Mouse (Mus musculus) lung, embryonic 14.5 days (tissue): ENCODE data around the gene Krtap1-5. TPM values are rescaled to one million over a fixed set of nuclear protein-coding genes. Genes with fewer than 3 reads are reported as not detected.

ENCODE experiments used
- ATAC-seq: fragments of 200-750 bp; cut with Nextera tagmentation; 2 replicates; pipeline ENCODE4 v1.8.0; 2017; ENCODE audit warnings: mild to moderate bottlenecking, moderate TSS enrichment, moderate library complexity; ENCODE audit not compliant: insufficient read depth
- DNase-seq: peaks from one replicate; pipeline ENCODE4 v3.0.0-alpha.2; 2015
- H3K27ac ChIP-seq: fragments of 300-500 bp; sonication (generic); 2 replicates; pipeline ENCODE4 v1.5.1; 2014; ENCODE audit warnings: low read depth, mild to moderate bottlenecking, moderate library complexity
- H3K27me3 ChIP-seq: fragments of 300-500 bp; sonication (generic); 2 replicates; pipeline ENCODE4 v1.6.1; 2014; ENCODE audit warnings: low read length, control low read depth; ENCODE audit not compliant: insufficient read depth
- H3K36me3 ChIP-seq: fragments of 300-500 bp; sonication (generic); 2 replicates; pipeline ENCODE4 v1.6.1; 2014; ENCODE audit warnings: control low read depth; ENCODE audit not compliant: insufficient read depth
- H3K4me1 ChIP-seq: fragments of 300-500 bp; sonication (generic); 2 replicates; pipeline ENCODE4 v1.6.1; 2014; ENCODE audit warnings: antibody characterized with exemption, control low read depth; ENCODE audit not compliant: insufficient read depth
- H3K4me2 ChIP-seq: fragments of 300-500 bp; sonication (generic); 2 replicates; pipeline ENCODE4 v1.6.1; 2014; ENCODE audit warnings: mild to moderate bottlenecking
- H3K4me3 ChIP-seq: fragments of 300-500 bp; sonication (generic); 2 replicates; pipeline ENCODE4 v1.5.1; 2014; ENCODE audit warnings: low read depth, low read length
- H3K9ac ChIP-seq: fragments of 300-500 bp; sonication (generic); 2 replicates; pipeline ENCODE4 v1.6.1; 2014
- H3K9me3 ChIP-seq: fragments of 300-500 bp; sonication (generic); 2 replicates; pipeline ENCODE4 v1.6.1; 2016; ENCODE audit warnings: low read depth, low read length, control low read depth
- CTCF ChIP-seq: IDR thresholded peaks from 2 replicates; pipeline ENCODE4 v1.5.1; 2016; ENCODE audit warnings: antibody characterized with exemption, low read depth
- WGBS: fragments of 180-500 bp; shearing (Covaris S2); extraction: QIAGEN DNeasy Blood & Tissue Kit; methylation state at CpG from one replicate; pipeline ENCODE4 v1.1.7; 2014; 5-methylcytosine and 5-hydroxymethylcytosine counted together
- polyA plus RNA-seq: library from polyadenylated mRNA; unstranded; fragments of >200 nt; fragmentation: Nextera tagmentation; extraction: Ambion mirVana; gene quantifications from 2 replicates; pipeline ENCODE4 v1.2.1, GENCODE M21; 2014

Gene Krtap1-5
- polyA plus RNA-seq, 1 experiment from 2014 or later = not detected

GRCm38 (mm10) chr11:99590981-99591380, 10.2 kb upstream of the Krtap1-5 start, which contains the start of gene Krtap1-3:
Krtap1-3 (minus strand) TSS chr11:99591339.
- Histone ChIP-seq H3K9ac (no peak within 1 kb of the TSS), H3K4me3 (no peak within 1 kb of the TSS), H3K9me3 (no peaks in the 10 kb centered on the region), H3K4me2 (no peak within 1 kb of the TSS), H3K27ac (no peak within 1 kb of the TSS), H3K36me3 (no peaks in the 10 kb centered on the region), H3K27me3 (no peaks in the 10 kb centered on the region), H3K4me1 (no peaks in the 10 kb centered on the region)
- WGBS = 70% methylated on average over 6 of the region's 6 CpGs
- DNase-seq = no peak
- no peak for TF ChIP-seq CTCF
- no peak for ATAC-seq

GRCm38 (mm10) chr11:99585096-99585495, 4.3 kb upstream of the Krtap1-5 start:
- DNase-seq = peak; percentile 13
- TF ChIP-seq CTCF = no peak
- no peak overlapping the region for H3K9ac ChIP-seq
- H3K4me1 ChIP-seq = no peaks in the 10 kb centered on the region
- H3K4me3 ChIP-seq = no peak overlapping the region
- no peak overlapping the region for H3K4me2 ChIP-seq
- H3K9me3 ChIP-seq = no peaks in the 10 kb centered on the region
- H3K36me3 ChIP-seq = no peaks in the 10 kb centered on the region
- H3K27ac ChIP-seq = no peak overlapping the region
- WGBS = 78% methylated on average over 7 of the region's 7 CpGs
- H3K27me3 ChIP-seq = no peaks in the 10 kb centered on the region
- no peak for ATAC-seq

- DNase-seq (no peak), ATAC-seq (no peak)
- H3K27ac ChIP-seq = no peak within 1 kb of the TSS
- no peak within 1 kb of the TSS for H3K4me3 ChIP-seq
- WGBS = 73% methylated on average over 5 of the region's 5 CpGs
- TF ChIP-seq CTCF = no peak
- no peaks in the 10 kb centered on the region for H3K27me3 ChIP-seq
- H3K4me1 ChIP-seq = no peaks in the 10 kb centered on the region
- no peaks in the 10 kb centered on the region for H3K9me3 ChIP-seq
- H3K4me2 ChIP-seq = no peak within 1 kb of the TSS
- no peaks in the 10 kb centered on the region for H3K36me3 ChIP-seq
- H3K9ac ChIP-seq = no peak within 1 kb of the TSS
Observed at GRCm38 (mm10) chr11:99583245-99583704, 2.5 kb upstream of the Krtap1-5 start, which contains the start of gene Krtap1-4. Krtap1-4 (minus strand) TSS chr11:99583654.

- no peak overlapping the region for H3K9ac ChIP-seq
- no peaks in the 10 kb centered on the region for H3K9me3 ChIP-seq
- no peak overlapping the region for H3K4me2 ChIP-seq
- no peak for TF ChIP-seq CTCF
- ATAC-seq = no peak
- H3K4me3 ChIP-seq = no peak overlapping the region
- DNase-seq = peak; percentile 11
- H3K4me1 ChIP-seq = no peaks in the 10 kb centered on the region
- H3K36me3 ChIP-seq = no peaks in the 10 kb centered on the region
- H3K27ac ChIP-seq = no peak overlapping the region
- no peaks in the 10 kb centered on the region for H3K27me3 ChIP-seq
- 65% methylated on average over 6 of the region's 6 CpGs for WGBS
Observed at GRCm38 (mm10) chr11:99581564-99581963, 748 bp upstream of the Krtap1-5 start.

GRCm38 (mm10) chr11:99581051-99581450, 235 bp upstream of the Krtap1-5 start:
- Histone ChIP-seq H3K9ac (no peak overlapping the region), H3K27ac (no peak overlapping the region), H3K4me1 (no peaks in the 10 kb centered on the region), H3K4me2 (no peak overlapping the region), H3K4me3 (no peak overlapping the region), H3K27me3 (no peaks in the 10 kb centered on the region), H3K36me3 (no peaks in the 10 kb centered on the region), H3K9me3 (no peaks in the 10 kb centered on the region)
- TF ChIP-seq CTCF = no peak
- 83% methylated on average over 5 of the region's 5 CpGs for WGBS
- DNase-seq = no peak
- ATAC-seq = no peak

- no peak overlapping the region for H3K9ac ChIP-seq
- H3K9me3 ChIP-seq = no peaks in the 10 kb centered on the region
- no peaks in the 10 kb centered on the region for H3K4me1 ChIP-seq
- peak overlapping the region; percentile 46 for H3K4me2 ChIP-seq
- no peak overlapping the region for H3K4me3 ChIP-seq
- H3K27ac ChIP-seq = no peak overlapping the region
- H3K36me3 ChIP-seq = no peaks in the 10 kb centered on the region
- under 1% methylated on average over 7 of the region's 7 CpGs for WGBS
- peak; percentile 91 for DNase-seq
- peak; percentile 62; the same call in 1 of the 2 replicates for ATAC-seq
- H3K27me3 ChIP-seq = no peaks in the 10 kb centered on the region
- TF ChIP-seq CTCF = peak; percentile 93
Observed at GRCm38 (mm10) chr11:99574106-99574505, 6.7 kb downstream of the Krtap1-5 start.

- Histone ChIP-seq H3K4me3 (no peak overlapping the region), H3K27ac (no peak overlapping the region), H3K27me3 (no peaks in the 10 kb centered on the region), H3K9ac (no peak overlapping the region), H3K9me3 (no peaks in the 10 kb centered on the region), H3K4me2 (no peak overlapping the region), H3K36me3 (no peaks in the 10 kb centered on the region), H3K4me1 (no peaks in the 10 kb centered on the region)
- WGBS = 50% methylated on average over 4 of the region's 4 CpGs
- no peak for ATAC-seq
- TF ChIP-seq CTCF = no peak
- DNase-seq = no peak
Observed at GRCm38 (mm10) chr11:99573164-99573563, 7.7 kb downstream of the Krtap1-5 start.
